ENCODE assay signal across 17 mouse cellular contexts in the genomic region with DNA sequence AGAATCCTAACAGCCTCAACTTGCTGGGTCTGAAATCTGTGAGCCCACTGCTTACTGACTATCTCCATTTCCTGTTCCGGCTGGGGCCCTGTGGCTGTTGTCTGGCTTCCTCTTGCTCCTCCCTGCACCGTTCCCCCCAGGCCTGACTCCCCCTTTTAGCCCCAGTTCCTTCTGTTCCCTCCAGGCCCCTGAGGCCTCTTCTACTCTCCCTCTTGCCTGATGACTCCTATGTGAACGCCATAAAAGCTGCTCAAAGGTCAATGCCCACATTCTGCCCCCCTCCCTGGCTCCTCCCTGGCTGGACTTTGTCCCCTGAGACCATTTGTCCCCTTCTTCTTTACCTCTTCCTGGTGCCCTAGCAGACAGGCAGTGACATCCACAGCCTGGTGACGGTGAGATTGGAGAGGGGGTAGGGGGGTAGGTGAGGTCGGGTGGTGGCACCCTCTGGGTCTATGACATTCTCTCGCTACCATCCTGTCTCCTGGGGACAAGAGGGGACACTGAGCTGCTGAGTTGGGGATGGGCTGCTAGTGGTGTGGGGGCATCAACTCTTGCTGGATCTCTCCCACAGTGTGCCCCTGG. TPM values are rescaled to one million over a fixed set of nuclear protein-coding genes. Genes with fewer than 3 reads are reported as not detected.
DNase-seq lines count a peak whose midpoint lies in the region; ATAC-seq and TF ChIP-seq lines count a peak whose summit lies in the region.
"Had no signal": no experiment of that assay in that cellular context is flagged by ENCODE, and none has a peak within 500 bp of the region (broad histone marks: within the 10 kb centered on the region; RNA-seq: fewer than 3 reads in every experiment).

No protein-coding gene starts in this region.

- no peaks in the 10 kb centered on the region for H3K27me3 ChIP-seq in thymus, adult 2 months (ENCODE audit: control insufficient read depth, insufficient read depth, low read length)
- no peaks in the 10 kb centered on the region for H3K27me3 ChIP-seq in kidney, embryonic 14.5 days (ENCODE audit: control insufficient read depth, insufficient read depth, low read length)
- H3K27me3 ChIP-seq in limb, embryonic 14.5 days (ENCODE audit: control insufficient read depth, insufficient read depth, low read length): no peaks in the 10 kb centered on the region
- no peaks in the 10 kb centered on the region; the same call in 1 of the 2 replicates for H3K27me3 ChIP-seq in forebrain, embryonic 11.5 days (ENCODE audit: control insufficient read depth, insufficient read depth, low read length)

- no peak for TF ChIP-seq CTCF in thymus, adult 2 months (IDR thresholded peaks at IDR 0.05; ENCODE audit: borderline replicate concordance, control insufficient read depth, extremely low read depth, insufficient read depth, low read length, poor library complexity)

- H3K4me3 ChIP-seq in thymus, adult 2 months (ENCODE audit: control insufficient read depth, insufficient read depth, low read length): no peak overlapping the region
- H3K4me3 ChIP-seq in kidney, embryonic 14.5 days (ENCODE audit: low read length): no peak overlapping the region
- no peak overlapping the region for H3K4me3 ChIP-seq in limb, embryonic 14.5 days (replicated peaks; ENCODE audit: low read length)
- no peak overlapping the region for H3K4me3 ChIP-seq in forebrain, embryonic 11.5 days (ENCODE audit: low read depth, low read length)
- H3K4me3 ChIP-seq: myocyte had no signal

- peak overlapping the region; percentile 12; the same call in 1 of the 2 replicates for H3K9ac ChIP-seq in kidney, embryonic 14.5 days (ENCODE audit: low read depth, low read length)
- H3K9ac ChIP-seq in limb, embryonic 14.5 days (ENCODE audit: low read depth, low read length, severe bottlenecking): 0 out of 2 replicates have a peak overlapping the region, but pooled peaks have one; percentile 16
- H3K9ac ChIP-seq in forebrain, embryonic 11.5 days (ENCODE audit: low read length): no peak overlapping the region
- H3K9ac ChIP-seq: liver, embryonic 14.5 days had no signal

- peak; percentile 31 for DNase-seq in thymus, postnatal 14 days
- no peak for DNase-seq in thymus, adult 2 months
- DNase-seq in limb, embryonic 14.5 days (ENCODE audit: low spot score): no peak
- DNase-seq in heart, postnatal 4 days: no peak
- DNase-seq in forebrain, embryonic 11.5 days (ENCODE audit: low spot score): no peak
- DNase-seq in lung, postnatal 4 days: no peak
- DNase-seq: cerebellum, adult 8-10 months; heart, adult 18-20 months; right cerebral cortex, postnatal 14 days had no signal

- no peak for TF ChIP-seq POLR2A in thymus, adult 2 months (IDR thresholded peaks at IDR 0.05; ENCODE audit: control insufficient read depth, extremely low read depth, insufficient read depth, low read length, poor library complexity)
- TF ChIP-seq POLR2A in limb, embryonic 14.5 days (IDR thresholded peaks at IDR 0.05; ENCODE audit: borderline replicate concordance, extremely low read depth, insufficient read depth, insufficient read length): no peak

- H3K36me3 ChIP-seq in thymus, adult 2 months (ENCODE audit: control insufficient read depth, insufficient read depth, low read length): no peaks in the 10 kb centered on the region
- H3K36me3 ChIP-seq in kidney, embryonic 14.5 days (ENCODE audit: control insufficient read depth, insufficient read depth, low read length): no peaks in the 10 kb centered on the region
- no peaks in the 10 kb centered on the region for H3K36me3 ChIP-seq in limb, embryonic 14.5 days (ENCODE audit: control insufficient read depth, insufficient read depth, low read length)
- H3K36me3 ChIP-seq in forebrain, embryonic 11.5 days (ENCODE audit: control insufficient read depth, insufficient read depth, low read length): no peaks in the 10 kb centered on the region

- ATAC-seq in kidney, embryonic 14.5 days (ENCODE audit: low FRiP score, low TSS enrichment): no peak
- no peak for ATAC-seq in limb, embryonic 14.5 days (ENCODE audit: low FRiP score, low read depth)
- ATAC-seq in forebrain, embryonic 11.5 days (replicated peaks; ENCODE audit: low FRiP score): no peak
- no peak for ATAC-seq in CD4-positive, CD25-positive, alpha-beta regulatory T cell, adult 4 months

- WGBS in thymus, adult 2 months: 45% methylated on average over 6 of the region's 6 CpGs
- WGBS in kidney, embryonic 14.5 days: 36% methylated on average over 6 of the region's 6 CpGs
- WGBS in limb, embryonic 14.5 days: 53% methylated on average over 6 of the region's 6 CpGs
- WGBS in forebrain, embryonic 11.5 days: 74% methylated on average over 6 of the region's 6 CpGs

- H3K4me1 ChIP-seq in thymus, adult 2 months (replicated peaks; ENCODE audit: control insufficient read depth, insufficient read depth, low read length): peaks cover 9% of the 10 kb centered on the region
- 0 out of 2 replicates have a peak, but pooled peaks cover 3% of the 10 kb centered on the region for H3K4me1 ChIP-seq in kidney, embryonic 14.5 days (ENCODE audit: control insufficient read depth, insufficient read depth, low read length)
- H3K4me1 ChIP-seq in limb, embryonic 14.5 days (ENCODE audit: control insufficient read depth, insufficient read depth, low read length): no peaks in the 10 kb centered on the region
- no peaks in the 10 kb centered on the region for H3K4me1 ChIP-seq in forebrain, embryonic 11.5 days (replicated peaks; ENCODE audit: control insufficient read depth, insufficient read depth, low read length)

- no peaks in the 10 kb centered on the region for H3K9me3 ChIP-seq in kidney, embryonic 14.5 days (ENCODE audit: control insufficient read depth, low read length)
- H3K9me3 ChIP-seq in limb, embryonic 14.5 days (ENCODE audit: control insufficient read depth, low read length): no peaks in the 10 kb centered on the region
- H3K9me3 ChIP-seq in forebrain, embryonic 11.5 days (ENCODE audit: control insufficient read depth, low read length): no peaks in the 10 kb centered on the region

- no peak overlapping the region for H3K4me2 ChIP-seq in kidney, embryonic 14.5 days (replicated peaks; ENCODE audit: low read depth, low read length)
- H3K4me2 ChIP-seq in limb, embryonic 14.5 days (replicated peaks; ENCODE audit: low read depth, low read length, severe bottlenecking): no peak overlapping the region
- H3K4me2 ChIP-seq in forebrain, embryonic 11.5 days (ENCODE audit: low read depth, low read length, severe bottlenecking): no peak overlapping the region

- no peak overlapping the region for H3K27ac ChIP-seq in thymus, adult 2 months (ENCODE audit: control insufficient read depth, insufficient read depth, low read length)
- no peak overlapping the region for H3K27ac ChIP-seq in kidney, embryonic 14.5 days (ENCODE audit: low read depth, low read length)
- no peak overlapping the region for H3K27ac ChIP-seq in limb, embryonic 14.5 days (replicated peaks; ENCODE audit: low read depth, low read length)
- H3K27ac ChIP-seq in forebrain, embryonic 11.5 days (ENCODE audit: low read depth, low read length): no peak overlapping the region
- H3K27ac ChIP-seq: liver, embryonic 14.5 days had no signal

RNA-seq across cellular contexts. Expression of gene Myo15b, which starts 19.1 kb away (rescaled TPM):
- polyA plus RNA-seq in thymus, adult 2 months (2012; rRNA removed): 5.4 and 6.1 TPM in 2 replicates
- 2.8 and 5.5 TPM in 2 replicates for polyA plus RNA-seq in kidney, embryonic 14.5 days (2014; fragmentation: Nextera tagmentation; extraction: Ambion mirVana)
- 0.55 and 1.3 TPM in 2 replicates for polyA plus RNA-seq in limb, embryonic 14.5 days (2012; rRNA removed)
- 0.54 and 0.56 TPM in 2 replicates for polyA plus RNA-seq in limb, embryonic 14.5 days (2014; fragmentation: Nextera tagmentation; extraction: Ambion mirVana)
- total RNA-seq in heart, postnatal 4 days (2021): under 1 TPM; 0.16 to 0.19 TPM
- polyA plus RNA-seq in forebrain, embryonic 11.5 days (2014; fragmentation: Nextera tagmentation; extraction: Ambion mirVana): 0.16 TPM in 1 of 2 replicates, not detected in the other
- polyA plus RNA-seq in CD4-positive, CD25-positive, alpha-beta regulatory T cell, adult 4 months (2017; shearing (Covaris generic)): not detected
- total RNA-seq: heart, adult 18-20 months had no signal
- polyA plus RNA-seq: C2C12 had no signal

RNA-seq across cellular contexts. Expression of gene Smim5, which starts 22.5 kb away (rescaled TPM):
- polyA plus RNA-seq in thymus, adult 2 months (2012; rRNA removed): 8.4 and 9.5 TPM in 2 replicates
- polyA plus RNA-seq in kidney, embryonic 14.5 days (2014; fragmentation: Nextera tagmentation; extraction: Ambion mirVana): 2.3 and 2.9 TPM in 2 replicates
- 9.8 and 10.5 TPM in 2 replicates for polyA plus RNA-seq in limb, embryonic 14.5 days (2012; rRNA removed)
- polyA plus RNA-seq in limb, embryonic 14.5 days (2014; fragmentation: Nextera tagmentation; extraction: Ambion mirVana): 16.0 and 17.5 TPM in 2 replicates
- total RNA-seq in heart, postnatal 4 days (2021): 10 to 100 TPM; 28.7 to 29.9 TPM
- 2.0 and 2.6 TPM in 2 replicates for polyA plus RNA-seq in forebrain, embryonic 11.5 days (2014; fragmentation: Nextera tagmentation; extraction: Ambion mirVana)
- 1 to 10 TPM in 1 of 2 experiments, under 1 TPM in 1; 0.94 to 1.5 TPM for polyA plus RNA-seq in CD4-positive, CD25-positive, alpha-beta regulatory T cell, adult 4 months (2017; shearing (Covaris generic))

RNA-seq across cellular contexts. Expression of gene Smim6, which starts 34.6 kb away (rescaled TPM):
- polyA plus RNA-seq in thymus, adult 2 months (2012; rRNA removed): 0.62 and 0.71 TPM in 2 replicates
- 9.4 and 9.6 TPM in 2 replicates for polyA plus RNA-seq in kidney, embryonic 14.5 days (2014; fragmentation: Nextera tagmentation; extraction: Ambion mirVana)
- polyA plus RNA-seq in limb, embryonic 14.5 days (2012; rRNA removed): 0.52 and 0.77 TPM in 2 replicates
- 0.83 and 0.89 TPM in 2 replicates for polyA plus RNA-seq in limb, embryonic 14.5 days (2014; fragmentation: Nextera tagmentation; extraction: Ambion mirVana)
- total RNA-seq in heart, postnatal 4 days (2021): under 1 TPM in 1 of 2 experiments, not detected in 1; 0.27 TPM
- polyA plus RNA-seq in forebrain, embryonic 11.5 days (2014; fragmentation: Nextera tagmentation; extraction: Ambion mirVana): 0.72 and 0.95 TPM in 2 replicates
- polyA plus RNA-seq in CD4-positive, CD25-positive, alpha-beta regulatory T cell, adult 4 months (2017; shearing (Covaris generic)): 1 to 10 TPM; 1.9 to 2.8 TPM
- total RNA-seq: heart, adult 18-20 months; layer of hippocampus, adult 8-10 months; left cerebral cortex, postnatal 10 days had no signal
- polyA plus RNA-seq: brain, embryonic 14.5 days had no signal

RNA-seq across cellular contexts. Expression of gene Llgl2, which starts 53.4 kb away (rescaled TPM):
- 54.5 and 68.6 TPM in 2 replicates for polyA plus RNA-seq in thymus, adult 2 months (2012; rRNA removed)
- polyA plus RNA-seq in kidney, embryonic 14.5 days (2014; fragmentation: Nextera tagmentation; extraction: Ambion mirVana): 24.3 and 28.7 TPM in 2 replicates
- 11.2 and 12.6 TPM in 2 replicates for polyA plus RNA-seq in limb, embryonic 14.5 days (2012; rRNA removed)
- 12.3 and 13.3 TPM in 2 replicates for polyA plus RNA-seq in limb, embryonic 14.5 days (2014; fragmentation: Nextera tagmentation; extraction: Ambion mirVana)
- 10 to 100 TPM; 20.0 to 21.2 TPM for total RNA-seq in heart, postnatal 4 days (2021)
- 3.9 and 5.5 TPM in 2 replicates for polyA plus RNA-seq in forebrain, embryonic 11.5 days (2014; fragmentation: Nextera tagmentation; extraction: Ambion mirVana)
- polyA plus RNA-seq in CD4-positive, CD25-positive, alpha-beta regulatory T cell, adult 4 months (2017; shearing (Covaris generic)): 10 to 100 TPM in 1 of 2 experiments, 1 to 10 TPM in 1; 7.9 to 11.1 TPM

RNA-seq across cellular contexts. Expression of gene Sap30bp, which starts 55.8 kb away (rescaled TPM):
- polyA plus RNA-seq in thymus, adult 2 months (2012; rRNA removed): 43.4 and 44.8 TPM in 2 replicates
- polyA plus RNA-seq in kidney, embryonic 14.5 days (2014; fragmentation: Nextera tagmentation; extraction: Ambion mirVana): 41.4 and 48.1 TPM in 2 replicates
- 35.6 and 52.6 TPM in 2 replicates for polyA plus RNA-seq in limb, embryonic 14.5 days (2012; rRNA removed)
- 36.6 and 36.9 TPM in 2 replicates for polyA plus RNA-seq in limb, embryonic 14.5 days (2014; fragmentation: Nextera tagmentation; extraction: Ambion mirVana)
- 10 to 100 TPM; 25.7 to 29.0 TPM for total RNA-seq in heart, postnatal 4 days (2021)
- polyA plus RNA-seq in forebrain, embryonic 11.5 days (2014; fragmentation: Nextera tagmentation; extraction: Ambion mirVana): 55.2 and 56.3 TPM in 2 replicates
- 10 to 100 TPM; 42.0 to 46.9 TPM for polyA plus RNA-seq in CD4-positive, CD25-positive, alpha-beta regulatory T cell, adult 4 months (2017; shearing (Covaris generic))
